Mouse (Mus musculus): Measurements from ENCODE around the gene Ehhadh. TPM values are rescaled to one million over a fixed set of nuclear protein-coding genes. Genes with fewer than 3 reads are reported as not detected.
"Not testable (repeated sequence)": the region's sequence is repeated elsewhere in the genome, so short reads cannot be mapped to it uniquely, and the experiment has no call there.

Gene Ehhadh
- polyA plus RNA-seq, 1 experiment, result 3.8 TPM

DNA sequence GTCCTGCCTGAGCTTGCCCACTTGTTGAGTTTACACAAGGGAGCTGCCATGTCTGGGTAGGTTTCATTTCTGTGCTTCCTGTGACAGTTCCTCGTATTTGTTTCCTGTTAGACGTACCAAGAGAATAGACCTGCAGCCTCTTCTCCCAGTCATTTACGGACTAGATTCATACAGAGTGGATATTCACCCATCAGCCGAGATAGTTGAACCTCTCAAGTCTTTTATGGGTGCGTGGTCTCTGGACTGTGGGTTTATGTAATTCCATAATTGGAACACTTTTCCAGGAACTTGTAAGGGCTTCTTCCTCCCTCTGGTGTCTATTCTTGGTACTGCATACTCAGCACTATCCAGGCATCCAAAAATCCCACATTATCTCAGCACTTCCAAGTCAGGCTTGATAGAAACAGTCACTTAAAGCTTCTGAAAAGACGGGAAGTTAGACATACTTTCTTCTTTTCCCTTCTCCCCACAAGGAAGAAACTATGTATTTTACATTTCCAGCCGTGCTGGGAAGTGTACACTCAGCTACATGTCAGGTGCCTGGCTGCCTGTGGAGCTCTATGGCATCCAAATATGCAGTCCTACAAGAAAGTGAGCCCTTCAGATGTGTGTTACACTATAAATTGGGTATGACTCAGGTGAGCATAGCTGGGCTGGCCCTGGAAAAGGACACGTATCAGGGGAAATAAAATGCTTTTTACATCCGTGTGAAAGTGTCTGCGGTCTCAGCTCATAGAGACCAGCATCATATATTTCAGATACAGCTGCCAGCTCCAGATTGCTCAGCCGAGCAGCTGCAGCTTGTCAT, 27.5 kb upstream of the Ehhadh start:
- Histone ChIP-seq H3K4me1 (ENCODE audit: control insufficient read depth, insufficient read depth, low read length) (no peaks in the 10 kb centered on the region; the same call in 1 of the 2 replicates), H3K4me3 (replicated peaks; ENCODE audit: insufficient read depth, low read depth, low read length) (no peak overlapping the region), H3K27me3 (ENCODE audit: control insufficient read depth, insufficient read depth, low read length) (no peaks in the 10 kb centered on the region), H3K27ac (ENCODE audit: insufficient read depth, low read length) (no peak overlapping the region)
- no peak for TF ChIP-seq POLR2A (IDR thresholded peaks at IDR 0.05; ENCODE audit: borderline replicate concordance, insufficient read depth, low read length)
- peak; percentile 28; the same call in 1 of the 2 replicates for TF ChIP-seq CTCF (IDR thresholded peaks at IDR 0.05; ENCODE audit: borderline replicate concordance, insufficient read depth, low read depth, low read length)
- DNase-seq, result peak; percentile 34 to 52
- WGBS, result 38% methylated on average over 11 of the region's 11 CpGs

- Histone ChIP-seq H3K27ac (ENCODE audit: insufficient read depth, low read length) (no peak overlapping the region), H3K27me3 (ENCODE audit: control insufficient read depth, insufficient read depth, low read length) (no peaks in the 10 kb centered on the region), H3K4me1 (ENCODE audit: control insufficient read depth, insufficient read depth, low read length) (no peaks in the 10 kb centered on the region; the same call in 1 of the 2 replicates), H3K4me3 (replicated peaks; ENCODE audit: insufficient read depth, low read depth, low read length) (no peak overlapping the region)
- TF ChIP-seq CTCF (IDR thresholded peaks at IDR 0.05; ENCODE audit: borderline replicate concordance, insufficient read depth, low read depth, low read length), result no peak
- no peak for TF ChIP-seq POLR2A (IDR thresholded peaks at IDR 0.05; ENCODE audit: borderline replicate concordance, insufficient read depth, low read length)
- 61% methylated on average over 6 of the region's 6 CpGs for WGBS
- DNase-seq, result no peak
Measured at GRCm38 (mm10) chr16:21813164-21813834, 25.7 kb upstream of the Ehhadh start.

GRCm38 (mm10) chr16:21807786-21808185, 20.2 kb upstream of the Ehhadh start:
- DNase-seq; H3K27me3 ChIP-seq (ENCODE audit: control insufficient read depth, insufficient read depth, low read length); H3K4me1 ChIP-seq (ENCODE audit: control insufficient read depth, insufficient read depth, low read length); H3K27ac ChIP-seq (ENCODE audit: insufficient read depth, low read length); H3K4me3 ChIP-seq (replicated peaks; ENCODE audit: insufficient read depth, low read depth, low read length): not testable (repeated sequence)
- 91% methylated on average over 7 of the region's 7 CpGs for WGBS

DNA sequence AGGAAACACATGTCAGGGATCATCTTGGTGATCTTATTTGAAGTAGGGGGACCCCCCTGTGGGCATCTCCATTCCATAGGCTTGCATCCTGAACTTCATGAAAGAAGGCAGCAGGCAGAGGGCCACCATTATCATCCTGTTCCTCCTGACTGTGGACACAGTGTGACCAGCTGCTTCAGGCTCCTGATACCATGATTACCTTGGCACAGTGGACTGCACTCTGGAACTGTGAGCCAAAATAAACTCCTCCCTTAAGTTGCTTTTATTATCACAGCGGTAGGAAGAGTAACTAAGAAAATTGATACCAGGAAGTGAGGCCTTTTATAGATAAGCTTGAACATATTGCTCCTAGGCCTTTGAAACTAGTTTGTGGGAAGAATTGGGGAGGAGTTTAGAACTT, 19.3 kb upstream of the Ehhadh start:
- TF ChIP-seq CTCF (IDR thresholded peaks at IDR 0.05; ENCODE audit: borderline replicate concordance, insufficient read depth, low read depth, low read length) (no peak), POLR2A (IDR thresholded peaks at IDR 0.05; ENCODE audit: borderline replicate concordance, insufficient read depth, low read length) (no peak)
- Histone ChIP-seq H3K4me1 (ENCODE audit: control insufficient read depth, insufficient read depth, low read length) (no peaks in the 10 kb centered on the region; the same call in 1 of the 2 replicates), H3K27ac (ENCODE audit: insufficient read depth, low read length) (no peak overlapping the region), H3K4me3 (replicated peaks; ENCODE audit: insufficient read depth, low read depth, low read length) (no peak overlapping the region), H3K27me3 (ENCODE audit: control insufficient read depth, insufficient read depth, low read length) (no peaks in the 10 kb centered on the region)
- WGBS, result 82% methylated on average over 1 of the region's 1 CpGs
- DNase-seq, result no peak

- H3K4me3 ChIP-seq (replicated peaks; ENCODE audit: insufficient read depth, low read depth, low read length), result no peak overlapping the region
- H3K27ac ChIP-seq (ENCODE audit: insufficient read depth, low read length), result no peak overlapping the region
- H3K27me3 ChIP-seq (ENCODE audit: control insufficient read depth, insufficient read depth, low read length), result no peaks in the 10 kb centered on the region
- no peak for TF ChIP-seq POLR2A (IDR thresholded peaks at IDR 0.05; ENCODE audit: borderline replicate concordance, insufficient read depth, low read length)
- TF ChIP-seq CTCF (IDR thresholded peaks at IDR 0.05; ENCODE audit: borderline replicate concordance, insufficient read depth, low read depth, low read length), result no peak
- peak; percentile 47 to 74 for DNase-seq
- H3K4me1 ChIP-seq (ENCODE audit: control insufficient read depth, insufficient read depth, low read length), result no peaks in the 10 kb centered on the region; the same call in 1 of the 2 replicates
- 79% methylated on average over 1 of the region's 1 CpGs for WGBS
Measured at GRCm38 (mm10) chr16:21804258-21804657, 16.7 kb upstream of the Ehhadh start.

DNA sequence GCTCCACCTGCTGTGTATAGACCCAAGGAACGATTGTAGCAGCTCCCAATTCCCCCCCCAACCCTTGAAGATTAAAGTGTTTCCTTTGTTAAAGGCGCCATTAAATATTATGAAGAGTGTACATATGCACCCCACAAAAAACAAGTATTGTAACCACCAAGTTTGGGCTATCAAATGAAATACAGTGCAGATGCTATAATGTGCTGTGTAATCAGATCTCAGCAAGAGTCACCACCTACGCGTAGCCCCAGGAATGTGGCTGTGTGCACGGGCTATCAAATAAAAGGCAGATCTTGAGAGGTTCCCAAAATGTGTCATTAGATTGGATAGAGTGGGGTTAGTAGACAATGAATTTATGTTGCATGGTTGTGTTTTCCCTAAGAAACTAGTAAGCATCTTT, 7.5 kb upstream of the Ehhadh start:
- no peak for TF ChIP-seq POLR2A (IDR thresholded peaks at IDR 0.05; ENCODE audit: borderline replicate concordance, insufficient read depth, low read length)
- TF ChIP-seq CTCF (IDR thresholded peaks at IDR 0.05; ENCODE audit: borderline replicate concordance, insufficient read depth, low read depth, low read length), result no peak
- Histone ChIP-seq H3K27me3 (ENCODE audit: control insufficient read depth, insufficient read depth, low read length) (no peaks in the 10 kb centered on the region), H3K4me1 (ENCODE audit: control insufficient read depth, insufficient read depth, low read length) (peaks cover 8% of the 10 kb centered on the region; the same call in 1 of the 2 replicates), H3K27ac (ENCODE audit: insufficient read depth, low read length) (no peak overlapping the region), H3K4me3 (replicated peaks; ENCODE audit: insufficient read depth, low read depth, low read length) (peak overlapping the region; percentile 96)
- no peak for DNase-seq
- WGBS, result 2% methylated on average over 5 of the region's 5 CpGs

- DNase-seq, result no peak
- no peaks in the 10 kb centered on the region for H3K27me3 ChIP-seq (ENCODE audit: control insufficient read depth, insufficient read depth, low read length)
- TF ChIP-seq POLR2A (IDR thresholded peaks at IDR 0.05; ENCODE audit: borderline replicate concordance, insufficient read depth, low read length) (no peak), CTCF (IDR thresholded peaks at IDR 0.05; ENCODE audit: borderline replicate concordance, insufficient read depth, low read depth, low read length) (no peak)
- peaks cover 8% of the 10 kb centered on the region; the same call in 1 of the 2 replicates for H3K4me1 ChIP-seq (ENCODE audit: control insufficient read depth, insufficient read depth, low read length)
- 0% methylated on average over 14 of the region's 14 CpGs for WGBS
- H3K27ac ChIP-seq (ENCODE audit: insufficient read depth, low read length), result peak overlapping the region; percentile 89
- peak overlapping the region; percentile 96 for H3K4me3 ChIP-seq (replicated peaks; ENCODE audit: insufficient read depth, low read depth, low read length)
Measured at GRCm38 (mm10) chr16:21794697-21795045, 7.1 kb upstream of the Ehhadh start.
